Mouse (Mus musculus) kidney, postnatal 0 days (tissue): ENCODE measurements at regions not wholly inside any gene's neighbourhood (a gene's known extent, or its start where the extent isn't known, plus 50 kb on each side); places are given as distances from the start of the nearest gene placed in this dataset.

Source experiments
- ATAC-seq: fragments of 200-750 bp; cut with Nextera tagmentation; replicated peaks from 2 replicates; pipeline ENCODE4 v1.8.0; 2017; ENCODE audit warnings: low read depth, moderate number of reproducible peaks, moderate TSS enrichment, moderate library complexity; ENCODE audit not compliant: low FRiP score
- DNase-seq: peaks from one replicate; pipeline ENCODE4 v3.0.0-alpha.2; 2016; ENCODE audit warnings: low spot score
- H3K27ac ChIP-seq: fragments of 300-500 bp; sonication (generic); 2 replicates; pipeline ENCODE4 v1.5.1; 2014; ENCODE audit warnings: mild to moderate bottlenecking
- H3K27me3 ChIP-seq: fragments of 300-500 bp; sonication (generic); 2 replicates; pipeline ENCODE4 v1.6.1; 2014; ENCODE audit warnings: low read length, mixed read lengths; ENCODE audit not compliant: insufficient read depth
- H3K36me3 ChIP-seq: fragments of 300-500 bp; sonication (generic); 2 replicates; pipeline ENCODE4 v1.6.1; 2014; ENCODE audit warnings: low read length, mixed read lengths; ENCODE audit not compliant: insufficient read depth
- H3K4me1 ChIP-seq: fragments of 300-500 bp; sonication (generic); replicated peaks from 2 replicates; pipeline ENCODE4 v1.6.1; 2014; ENCODE audit warnings: antibody characterized with exemption, low read length, mixed read lengths; ENCODE audit not compliant: insufficient read depth
- H3K4me2 ChIP-seq: fragments of 300-500 bp; sonication (generic); 2 replicates; pipeline ENCODE4 v1.6.1; 2014; ENCODE audit warnings: mild to moderate bottlenecking, low read length, moderate library complexity, mixed read lengths
- H3K4me3 ChIP-seq: fragments of 300-500 bp; sonication (generic); replicated peaks from 2 replicates; pipeline ENCODE4 v1.5.1; 2014; ENCODE audit warnings: low read depth, low read length
- H3K9ac ChIP-seq: fragments of 300-500 bp; sonication (generic); 2 replicates; pipeline ENCODE4 v1.6.1; 2014; ENCODE audit warnings: low read depth, low read length
- H3K9me3 ChIP-seq: fragments of 300-500 bp; sonication (generic); replicated peaks from 2 replicates; pipeline ENCODE4 v1.6.1; 2016; ENCODE audit warnings: low read length, inconsistent platforms, mixed read lengths
- CTCF ChIP-seq: IDR thresholded peaks from 2 replicates; pipeline ENCODE4 v1.5.1; 2016; ENCODE audit warnings: antibody characterized with exemption, low read depth, mild to moderate bottlenecking, moderate library complexity
- WGBS: fragments of 180-500 bp; shearing (Covaris S2); extraction: QIAGEN DNeasy Blood & Tissue Kit; methylation state at CpG from one replicate; pipeline ENCODE4 v1.1.7; 2014; 5-methylcytosine and 5-hydroxymethylcytosine counted together

GRCm38 (mm10) chr10:68901168-68901567 is 177.7 kb downstream of the Tmem26 start:
- Histone ChIP-seq H3K27me3 (no peaks in the 10 kb centered on the region), H3K4me1 (no peaks in the 10 kb centered on the region), H3K36me3 (no peaks in the 10 kb centered on the region), H3K9ac (no peak overlapping the region), H3K4me3 (no peak overlapping the region), H3K27ac (no peak overlapping the region), H3K9me3 (no peaks in the 10 kb centered on the region), H3K4me2 (no peak overlapping the region)
- WGBS = 75% methylated on average over 4 of the region's 4 CpGs
- ATAC-seq = no peak
- no peak for TF ChIP-seq CTCF
- DNase-seq = no peak

GRCm38 (mm10) chr10:68902670-68903069 is 179.2 kb downstream of the Tmem26 start:
- peak; percentile 83 for DNase-seq
- no peaks in the 10 kb centered on the region for H3K36me3 ChIP-seq
- H3K4me1 ChIP-seq = no peaks in the 10 kb centered on the region
- no peak overlapping the region for H3K4me2 ChIP-seq
- TF ChIP-seq CTCF = peak; percentile 84
- no peak overlapping the region for H3K27ac ChIP-seq
- no peak overlapping the region for H3K4me3 ChIP-seq
- H3K27me3 ChIP-seq = no peaks in the 10 kb centered on the region
- H3K9ac ChIP-seq = no peak overlapping the region
- H3K9me3 ChIP-seq = no peaks in the 10 kb centered on the region
- 22% methylated on average over 3 of the region's 3 CpGs for WGBS
- ATAC-seq = no peak

- no peak overlapping the region for H3K9ac ChIP-seq
- no peaks in the 10 kb centered on the region for H3K27me3 ChIP-seq
- no peaks in the 10 kb centered on the region for H3K4me1 ChIP-seq
- H3K9me3 ChIP-seq = no peaks in the 10 kb centered on the region
- no peak overlapping the region for H3K4me2 ChIP-seq
- ATAC-seq (no peak), DNase-seq (no peak)
- H3K36me3 ChIP-seq = no peaks in the 10 kb centered on the region
- no peak overlapping the region for H3K4me3 ChIP-seq
- 95% methylated on average over 10 of the region's 10 CpGs for WGBS
- H3K27ac ChIP-seq = no peak overlapping the region
- no peak for TF ChIP-seq CTCF
Observed at GRCm38 (mm10) chr10:68904337-68904736, 180.9 kb downstream of the Tmem26 start.

- Histone ChIP-seq H3K9ac (no peak overlapping the region), H3K4me1 (no peaks in the 10 kb centered on the region), H3K27ac (no peak overlapping the region), H3K4me3 (no peak overlapping the region), H3K4me2 (no peak overlapping the region), H3K27me3 (no peaks in the 10 kb centered on the region), H3K36me3 (no peaks in the 10 kb centered on the region), H3K9me3 (no peaks in the 10 kb centered on the region)
- TF ChIP-seq CTCF = peak; percentile 60
- no peak for ATAC-seq
- peak; percentile 78 for DNase-seq
- WGBS = 21% methylated on average over 5 of the region's 5 CpGs
Observed at GRCm38 (mm10) chr10:68908236-68908635, 184.8 kb downstream of the Tmem26 start.

- no peaks in the 10 kb centered on the region for H3K27me3 ChIP-seq
- no peak overlapping the region for H3K4me2 ChIP-seq
- no peaks in the 10 kb centered on the region for H3K9me3 ChIP-seq
- ATAC-seq (no peak), DNase-seq (no peak)
- WGBS = 73% methylated on average over 10 of the region's 10 CpGs
- H3K4me3 ChIP-seq = no peak overlapping the region
- H3K9ac ChIP-seq = no peak overlapping the region
- H3K27ac ChIP-seq = no peak overlapping the region
- H3K4me1 ChIP-seq = no peaks in the 10 kb centered on the region
- TF ChIP-seq CTCF = no peak
- no peaks in the 10 kb centered on the region for H3K36me3 ChIP-seq
Observed at GRCm38 (mm10) chr10:68909018-68909417, 185.6 kb downstream of the Tmem26 start.

GRCm38 (mm10) chr10:68916147-68916546 is 192.7 kb downstream of the Tmem26 start:
- no peaks in the 10 kb centered on the region for H3K4me1 ChIP-seq
- no peak overlapping the region for H3K27ac ChIP-seq
- H3K4me3 ChIP-seq = no peak overlapping the region
- no peaks in the 10 kb centered on the region for H3K36me3 ChIP-seq
- no peaks in the 10 kb centered on the region for H3K27me3 ChIP-seq
- 56% methylated on average over 7 of the region's 7 CpGs for WGBS
- no peaks in the 10 kb centered on the region for H3K9me3 ChIP-seq
- DNase-seq (no peak), ATAC-seq (no peak)
- TF ChIP-seq CTCF = no peak
- no peak overlapping the region for H3K9ac ChIP-seq
- H3K4me2 ChIP-seq = no peak overlapping the region

GRCm38 (mm10) chr10:68935843-68936242 is 212.4 kb downstream of the Tmem26 start:
- peak; percentile 30 for DNase-seq
- no peak for TF ChIP-seq CTCF

More at GRCm38 (mm10) chr10:68935843-68936242, 212.4 kb downstream of the Tmem26 start:
- Histone ChIP-seq H3K9me3 (no peaks in the 10 kb centered on the region), H3K4me3 (no peak overlapping the region), H3K27me3 (no peaks in the 10 kb centered on the region), H3K27ac (no peak overlapping the region), H3K36me3 (no peaks in the 10 kb centered on the region), H3K4me1 (no peaks in the 10 kb centered on the region), H3K4me2 (no peak overlapping the region), H3K9ac (no peak overlapping the region)
- WGBS = 70% methylated on average over 5 of the region's 5 CpGs
- ATAC-seq = no peak
